Mouse (Mus musculus): Measurements from ENCODE around the gene Nin. TPM values are rescaled to one million over a fixed set of nuclear protein-coding genes. Genes with fewer than 3 reads are reported as not detected.

Gene Nin
- total and polyA plus RNA-seq, 2 experiments from 2014 or later: 7.9 to 25.8 TPM

GRCm38 (mm10) chr12:70101823-70102222 lies 11.7 kb downstream of the Nin start:
- ATAC-seq (ENCODE audit: low FRiP score) (no peak), DNase-seq (ENCODE audit: low spot score) (no peak)
- Histone ChIP-seq H3K4me2 (ENCODE audit: low read depth, low read length, poor library complexity, severe bottlenecking) (no peak overlapping the region), H3K4me1 (ENCODE audit: insufficient read depth, low read length) (no peaks in the 10 kb centered on the region), H3K9me3 (ENCODE audit: low read length) (no peaks in the 10 kb centered on the region), H3K9ac (replicated peaks; ENCODE audit: low read length, poor library complexity, severe bottlenecking) (no peak overlapping the region), H3K4me3 (ENCODE audit: low read depth, low read length) (no peak overlapping the region), H3K36me3 (ENCODE audit: insufficient read depth, low read length) (no peaks in the 10 kb centered on the region; the same call in 1 of the 2 replicates), H3K27ac (ENCODE audit: low read depth, low read length) (no peak overlapping the region), H3K27me3 (ENCODE audit: insufficient read depth, low read length) (no peaks in the 10 kb centered on the region)
- 87% methylated on average over 5 of the region's 5 CpGs for WGBS
- no peak for TF ChIP-seq CTCF (IDR thresholded peaks at IDR 0.05)

GRCm38 (mm10) chr12:70097901-70098300 lies 15.6 kb downstream of the Nin start:
- 84% methylated on average over 7 of the region's 7 CpGs for WGBS
- no peak for TF ChIP-seq CTCF (IDR thresholded peaks at IDR 0.05)
- no peak overlapping the region for H3K27ac ChIP-seq (ENCODE audit: low read depth, low read length)
- no peaks in the 10 kb centered on the region for H3K27me3 ChIP-seq (ENCODE audit: insufficient read depth, low read length)
- ATAC-seq (ENCODE audit: low FRiP score): no peak
- no peaks in the 10 kb centered on the region for H3K4me1 ChIP-seq (ENCODE audit: insufficient read depth, low read length)
- H3K9me3 ChIP-seq (ENCODE audit: low read length): no peaks in the 10 kb centered on the region
- no peak overlapping the region for H3K9ac ChIP-seq (replicated peaks; ENCODE audit: low read length, poor library complexity, severe bottlenecking)
- H3K4me2 ChIP-seq (ENCODE audit: low read depth, low read length, poor library complexity, severe bottlenecking): no peak overlapping the region
- no peak overlapping the region for H3K4me3 ChIP-seq (ENCODE audit: low read depth, low read length)
- no peak for DNase-seq (ENCODE audit: low spot score)
- no peaks in the 10 kb centered on the region; the same call in 1 of the 2 replicates for H3K36me3 ChIP-seq (ENCODE audit: insufficient read depth, low read length)

GRCm38 (mm10) chr12:70097316-70097715 lies 16.2 kb downstream of the Nin start:
- no peak overlapping the region for H3K9ac ChIP-seq (replicated peaks; ENCODE audit: low read length, poor library complexity, severe bottlenecking)
- H3K27ac ChIP-seq (ENCODE audit: low read depth, low read length): no peak overlapping the region
- H3K4me2 ChIP-seq (ENCODE audit: low read depth, low read length, poor library complexity, severe bottlenecking): no peak overlapping the region
- whole genome bisulfite sequencing: 89% methylated on average over 3 of the region's 3 CpGs
- no peak overlapping the region for H3K4me3 ChIP-seq (ENCODE audit: low read depth, low read length)
- ATAC-seq (ENCODE audit: low FRiP score): no peak
- no peak for TF ChIP-seq CTCF (IDR thresholded peaks at IDR 0.05)
- no peaks in the 10 kb centered on the region for H3K9me3 ChIP-seq (ENCODE audit: low read length)
- no peaks in the 10 kb centered on the region for H3K27me3 ChIP-seq (ENCODE audit: insufficient read depth, low read length)
- no peaks in the 10 kb centered on the region for H3K4me1 ChIP-seq (ENCODE audit: insufficient read depth, low read length)
- H3K36me3 ChIP-seq (ENCODE audit: insufficient read depth, low read length): no peaks in the 10 kb centered on the region; the same call in 1 of the 2 replicates
- no peak for DNase-seq (ENCODE audit: low spot score)

GRCm38 (mm10) chr12:70093266-70093893 lies 20.1 kb downstream of the Nin start:
- no peak overlapping the region for H3K9ac ChIP-seq (replicated peaks; ENCODE audit: low read length, poor library complexity, severe bottlenecking)
- H3K27ac ChIP-seq (ENCODE audit: low read depth, low read length): no peak overlapping the region
- no peak overlapping the region for H3K4me3 ChIP-seq (ENCODE audit: low read depth, low read length)
- no peak overlapping the region for H3K4me2 ChIP-seq (ENCODE audit: low read depth, low read length, poor library complexity, severe bottlenecking)
- DNase-seq (ENCODE audit: low spot score): no peak
- no peaks in the 10 kb centered on the region for H3K9me3 ChIP-seq (ENCODE audit: low read length)
- no peaks in the 10 kb centered on the region for H3K4me1 ChIP-seq (ENCODE audit: insufficient read depth, low read length)
- ATAC-seq (ENCODE audit: low FRiP score): no peak
- H3K36me3 ChIP-seq (ENCODE audit: insufficient read depth, low read length): peaks cover 4% of the 10 kb centered on the region; the same call in 1 of the 2 replicates
- 85% methylated on average over 6 of the region's 6 CpGs for WGBS
- TF ChIP-seq CTCF (IDR thresholded peaks at IDR 0.05): no peak
- no peaks in the 10 kb centered on the region for H3K27me3 ChIP-seq (ENCODE audit: insufficient read depth, low read length)

GRCm38 (mm10) chr12:70088297-70088696 lies 25.2 kb downstream of the Nin start:
- 88% methylated on average over 4 of the region's 4 CpGs for WGBS
- no peak for ATAC-seq (ENCODE audit: low FRiP score)
- Histone ChIP-seq H3K9ac (replicated peaks; ENCODE audit: low read length, poor library complexity, severe bottlenecking) (no peak overlapping the region), H3K4me3 (ENCODE audit: low read depth, low read length) (no peak overlapping the region), H3K9me3 (ENCODE audit: low read length) (no peaks in the 10 kb centered on the region), H3K36me3 (ENCODE audit: insufficient read depth, low read length) (peaks cover 6% of the 10 kb centered on the region; the same call in 1 of the 2 replicates), H3K4me2 (ENCODE audit: low read depth, low read length, poor library complexity, severe bottlenecking) (no peak overlapping the region), H3K4me1 (ENCODE audit: insufficient read depth, low read length) (no peaks in the 10 kb centered on the region), H3K27ac (ENCODE audit: low read depth, low read length) (no peak overlapping the region), H3K27me3 (ENCODE audit: insufficient read depth, low read length) (no peaks in the 10 kb centered on the region)
- no peak for DNase-seq (ENCODE audit: low spot score)
- TF ChIP-seq CTCF (IDR thresholded peaks at IDR 0.05): no peak

- 86% methylated on average over 3 of the region's 3 CpGs for WGBS
- no peaks in the 10 kb centered on the region for H3K4me1 ChIP-seq (ENCODE audit: insufficient read depth, low read length)
- no peak overlapping the region for H3K4me3 ChIP-seq (ENCODE audit: low read depth, low read length)
- no peaks in the 10 kb centered on the region for H3K27me3 ChIP-seq (ENCODE audit: insufficient read depth, low read length)
- no peaks in the 10 kb centered on the region for H3K9me3 ChIP-seq (ENCODE audit: low read length)
- TF ChIP-seq CTCF (IDR thresholded peaks at IDR 0.05): no peak
- H3K4me2 ChIP-seq (ENCODE audit: low read depth, low read length, poor library complexity, severe bottlenecking): no peak overlapping the region
- no peak overlapping the region for H3K27ac ChIP-seq (ENCODE audit: low read depth, low read length)
- no peak overlapping the region for H3K9ac ChIP-seq (replicated peaks; ENCODE audit: low read length, poor library complexity, severe bottlenecking)
- DNase-seq (ENCODE audit: low spot score) (no peak), ATAC-seq (ENCODE audit: low FRiP score) (no peak)
- peaks cover 6% of the 10 kb centered on the region; the same call in 1 of the 2 replicates for H3K36me3 ChIP-seq (ENCODE audit: insufficient read depth, low read length)
These were observed 28.2 kb downstream of the Nin start for GRCm38 (mm10) chr12:70085351-70085750.

Data from midbrain, postnatal 0 days (tissue).